Mouse (Mus musculus) layer of hippocampus, adult 9-11 months (tissue): ENCODE measurements around the gene Mrm1.
"Not testable (repeated sequence)": the region's sequence is repeated elsewhere in the genome, so short reads cannot be mapped to it uniquely, and the experiment has no call there.

Source experiments
- DNase-seq: peaks from one replicate; pipeline ENCODE4 v3.0.0; 2022

Gene Mrm1

GRCm38 (mm10) chr11:84818961-84819692 is at the start of gene Mrm1:
Gene Mrm1, minus strand, starts transcription at chr11:84819515.
- peak; percentile 95 for DNase-seq

- no peak for DNase-seq
These were observed 49.5 kb upstream of the Mrm1 start for GRCm38 (mm10) chr11:84868786-84869259.

- DNase-seq, result no peak
These were observed 48.3 kb upstream of the Mrm1 start for GRCm38 (mm10) chr11:84867586-84867985.

DNA sequence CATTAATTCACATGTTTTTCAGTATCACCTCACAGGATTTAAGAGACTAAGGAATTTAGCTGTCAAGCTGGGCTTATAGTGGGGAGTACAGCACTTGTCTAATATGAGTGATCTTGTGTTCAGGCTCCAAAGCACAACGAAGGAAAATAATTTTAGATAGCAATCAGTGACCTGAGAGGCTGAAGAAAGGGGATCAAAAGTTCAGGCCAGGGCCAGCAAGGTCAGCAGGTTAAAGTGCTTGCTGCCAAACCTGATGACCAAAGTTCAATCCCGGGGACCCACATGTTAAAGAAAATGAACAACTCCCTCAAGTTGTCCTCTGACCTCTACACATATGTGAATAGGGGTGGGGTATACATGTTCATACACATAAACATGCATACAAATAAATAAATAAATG is 46.0 kb upstream of the Mrm1 start:
- DNase-seq, result no peak

DNA sequence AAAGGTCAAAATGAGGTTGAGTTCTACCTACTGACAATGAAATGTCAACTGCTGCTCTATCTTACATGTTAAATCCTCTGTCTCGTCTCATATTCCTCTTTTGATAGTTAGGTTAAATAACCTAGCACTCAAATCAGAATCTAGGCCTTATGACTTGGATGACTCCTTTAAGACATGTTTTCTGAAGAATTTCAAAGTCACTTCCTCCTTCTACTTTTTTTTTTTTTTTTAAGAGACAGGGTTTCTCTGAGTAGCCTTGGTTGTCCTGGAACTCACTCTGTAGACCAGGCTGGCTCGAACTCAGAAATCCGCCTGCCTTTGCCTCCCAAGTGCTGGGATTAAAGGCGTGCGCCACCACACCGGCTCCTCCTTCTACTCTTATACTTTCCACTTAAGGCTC is 36.0 kb upstream of the Mrm1 start:
- no peak for DNase-seq

GRCm38 (mm10) chr11:84847475-84848090 is 28.3 kb upstream of the Mrm1 start:
- no peak for DNase-seq

GRCm38 (mm10) chr11:84846741-84847474 is 27.6 kb upstream of the Mrm1 start:
- DNase-seq, result no peak

DNA sequence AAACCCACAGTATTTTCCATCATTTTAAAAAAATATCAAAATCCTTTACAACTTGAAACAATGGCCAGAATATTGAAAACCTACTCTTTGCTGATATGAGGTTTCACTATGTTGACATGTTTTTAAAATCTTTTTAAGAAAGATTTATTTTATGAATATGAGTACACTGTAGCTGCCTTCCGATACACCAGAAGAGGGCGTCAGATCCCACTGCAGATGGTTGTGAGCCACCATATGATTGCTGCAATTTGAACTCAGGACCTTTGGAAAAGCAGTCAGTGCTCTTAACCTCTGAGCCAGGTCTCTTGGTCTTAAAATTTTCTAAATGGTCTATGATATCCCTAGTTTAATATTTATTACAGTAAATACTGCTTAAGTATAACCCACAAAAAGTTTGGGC is 20.0 kb upstream of the Mrm1 start:
- no peak for DNase-seq

- DNase-seq, result not testable (repeated sequence)
These were observed 10.2 kb upstream of the Mrm1 start for GRCm38 (mm10) chr11:84829495-84829894.

DNA sequence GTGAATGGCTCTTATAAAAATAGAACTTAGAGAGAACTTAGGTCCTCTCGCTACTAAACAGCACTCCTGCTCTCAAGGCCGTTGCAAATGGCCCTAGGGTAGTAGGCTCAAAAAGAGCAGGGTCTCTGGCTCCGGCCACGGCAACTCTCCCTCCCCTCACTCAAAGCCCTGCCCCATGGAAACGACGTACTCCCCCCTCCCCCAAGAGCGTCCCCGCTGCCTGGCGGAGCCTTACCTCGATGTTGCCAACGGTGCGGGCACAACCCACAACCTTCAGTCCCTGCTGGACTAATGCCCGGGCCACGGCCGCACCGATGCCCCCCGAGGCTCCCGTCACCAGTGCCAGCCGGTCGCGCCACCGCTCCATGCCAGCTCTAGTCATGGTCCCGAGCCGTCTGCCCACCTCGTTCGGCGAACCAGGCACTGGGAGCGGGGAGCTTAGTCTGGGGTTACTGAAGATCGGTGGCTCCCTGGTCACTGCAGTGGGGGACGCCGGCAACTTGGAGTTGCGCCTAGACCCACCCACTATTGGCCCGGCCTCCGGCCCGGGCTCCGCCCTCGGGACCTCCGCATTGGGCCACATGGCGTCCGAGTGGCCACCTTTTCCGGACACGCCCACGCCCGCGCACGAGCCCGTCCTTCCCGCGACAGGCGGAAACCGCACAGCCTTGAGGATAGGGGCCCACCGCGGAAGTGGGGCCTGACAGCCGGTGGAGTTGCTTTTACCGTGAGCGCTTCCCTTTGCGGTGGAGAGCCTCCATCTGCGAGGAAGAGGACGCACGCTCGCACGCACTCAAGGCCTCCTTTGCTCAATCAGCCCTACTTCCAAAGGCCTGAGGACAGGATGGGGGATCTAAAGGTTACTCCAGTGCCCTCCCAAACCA is 9.4 kb upstream of the Mrm1 start, which contains the start of gene Dhrs11:
Gene Dhrs11, minus strand, starts transcription at position 479 of the 884 bp plus-strand sequence.
- peak; percentile 92 for DNase-seq

DNA sequence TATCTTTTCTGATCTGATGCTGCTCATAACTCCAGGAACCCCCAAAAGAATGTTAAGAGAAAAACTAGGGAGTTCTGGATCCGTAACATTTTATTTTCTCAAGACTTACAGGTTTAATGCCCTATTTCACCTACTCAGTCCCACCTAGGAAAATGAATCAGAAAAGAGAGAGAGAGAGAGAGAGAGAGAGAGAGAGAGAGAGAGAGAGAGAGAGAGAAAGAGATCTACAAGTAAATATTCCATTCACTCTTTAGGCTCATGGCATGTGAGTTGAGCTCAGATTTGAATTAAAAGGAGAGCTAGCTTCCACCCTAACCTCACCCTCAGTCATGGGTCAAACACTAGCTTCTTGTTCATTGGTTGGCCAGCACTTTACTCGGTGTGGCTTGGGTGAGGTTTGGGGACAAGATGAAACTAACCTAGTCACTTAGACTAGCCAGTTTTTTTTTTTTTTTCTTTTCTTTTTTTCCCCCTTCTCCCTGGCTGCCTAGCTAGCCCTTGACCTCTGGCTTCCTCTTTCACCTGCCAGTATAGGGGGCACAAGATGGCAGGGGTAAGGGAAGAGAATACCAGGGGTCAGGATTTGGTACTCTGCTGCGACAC is 8.7 kb upstream of the Mrm1 start:
- DNase-seq, result no peak

GRCm38 (mm10) chr11:84827492-84827891 is 8.2 kb upstream of the Mrm1 start:
- DNase-seq, result no peak

- DNase-seq, result peak; percentile 57
These were observed 6.9 kb upstream of the Mrm1 start for GRCm38 (mm10) chr11:84826185-84826584.

DNA sequence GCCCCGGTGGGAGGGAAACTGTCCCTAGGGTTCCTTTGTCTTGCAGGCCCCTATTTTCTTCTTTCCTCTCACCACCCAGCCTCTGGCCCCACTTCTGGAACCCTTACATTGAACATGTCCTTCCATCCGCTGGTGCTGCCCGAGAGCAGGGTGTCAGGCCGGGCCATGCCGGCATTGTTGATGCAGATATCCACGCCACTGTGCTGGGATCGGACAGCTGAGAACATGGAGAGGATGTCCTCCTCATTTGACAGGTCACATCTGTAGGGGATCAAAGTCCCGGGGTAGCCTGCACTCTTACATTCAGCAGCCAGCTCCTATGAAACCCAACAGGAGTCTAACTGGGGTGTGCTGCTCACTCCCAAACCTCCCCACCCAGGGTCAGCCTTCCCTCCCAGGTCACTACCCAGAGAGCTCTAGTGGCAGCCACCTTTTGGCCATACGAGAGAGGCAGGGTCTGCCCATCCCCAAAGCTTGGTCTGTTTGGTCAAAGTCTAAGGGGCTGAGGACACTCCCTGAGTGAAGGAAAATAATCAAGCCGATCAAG is 6.0 kb upstream of the Mrm1 start:
- no peak for DNase-seq

DNA sequence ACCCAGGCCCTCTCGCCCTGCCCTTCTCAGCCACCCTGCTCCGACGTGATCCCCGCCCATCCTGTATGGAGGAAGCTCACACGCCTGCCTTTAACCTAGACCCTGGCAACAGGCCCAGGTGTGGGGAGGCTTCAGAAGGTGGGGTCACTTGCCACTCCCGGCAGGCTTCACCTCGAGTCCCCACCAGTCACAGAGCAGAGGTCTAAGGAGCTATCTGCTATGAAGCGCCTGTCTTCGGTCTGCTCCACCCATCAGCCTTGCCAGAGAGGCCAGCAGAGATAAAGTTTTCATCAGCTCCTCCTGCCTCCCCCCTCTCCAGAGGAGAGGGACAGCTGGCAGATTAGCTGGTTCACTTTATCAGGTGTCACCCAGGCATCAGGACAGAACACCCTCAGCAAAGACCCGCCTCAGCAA is 4.2 kb upstream of the Mrm1 start:
- DNase-seq, result no peak

- DNase-seq, result no peak
These were observed 3.2 kb upstream of the Mrm1 start for GRCm38 (mm10) chr11:84822487-84822886.

DNA sequence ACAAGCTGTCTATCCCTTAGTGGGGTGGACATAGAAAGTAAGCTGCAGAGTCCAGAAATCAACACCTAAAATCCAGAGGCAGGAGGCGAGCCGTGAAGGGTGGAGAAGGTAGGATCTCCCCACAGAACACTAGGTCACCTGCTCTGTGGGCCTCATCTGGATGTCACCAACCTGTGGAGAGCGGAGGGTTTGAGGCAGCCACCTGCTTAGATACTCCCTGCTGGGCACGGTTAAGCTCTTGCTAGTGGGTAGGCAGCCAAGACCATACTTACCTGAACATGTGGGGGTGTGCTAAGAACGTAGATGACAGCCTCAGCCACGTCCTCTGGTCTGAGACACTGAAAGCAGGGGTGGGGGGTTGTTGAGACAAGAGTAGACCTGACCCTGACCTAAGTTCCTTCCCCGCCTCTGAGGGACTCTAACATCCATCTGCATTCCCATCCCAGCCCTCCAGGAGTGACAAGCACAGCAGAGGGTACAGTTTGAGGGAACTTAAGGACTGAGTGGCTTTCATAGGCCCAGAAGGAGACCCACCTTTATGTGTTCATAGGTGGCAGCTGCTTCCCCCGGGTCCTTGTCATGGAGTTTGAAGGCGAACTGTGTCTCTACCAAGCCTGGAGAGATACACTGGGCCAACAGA is 1.9 kb upstream of the Mrm1 start:
- DNase-seq, result no peak

- DNase-seq, result peak; percentile 74
These were observed 992 bp downstream of the Mrm1 start for GRCm38 (mm10) chr11:84818085-84818960.

GRCm38 (mm10) chr11:84817362-84817761 is 2.0 kb downstream of the Mrm1 start:
- peak; percentile 29 for DNase-seq
